Mouse (Mus musculus) layer of hippocampus, adult 2 months (tissue): Measurements from ENCODE around the gene Tfe3. TPM values are rescaled to one million over a fixed set of nuclear protein-coding genes. Genes with fewer than 3 reads are reported as not detected.
"Not testable (repeated sequence)": the region's sequence is repeated elsewhere in the genome, so short reads cannot be mapped to it uniquely, and the experiment has no call there.

Experiments
- DNase-seq, 2 experiments: peaks; one replicate each; pipeline ENCODE4 v3.0.0; 2022; ENCODE audit warnings: low spot score in 2 of 2
- H3K27ac ChIP-seq: fragments of 200-600 bp; 2 replicates; pipeline ENCODE4 v1.8.1; 2022
- H3K4me3 ChIP-seq: fragments of 200-600 bp; 2 replicates; pipeline ENCODE4 v1.8.1; 2022; ENCODE audit warnings: mild to moderate bottlenecking
- CTCF ChIP-seq: fragments of 200-600 bp; conservative IDR thresholded peaks from 2 replicates; pipeline ENCODE4 v1.8.1; 2022; ENCODE audit warnings: antibody characterized with exemption, mild to moderate bottlenecking, moderate library complexity
- microRNA-seq, 2 experiments: library from miRNA; unstranded; fragments of <30 nt; microRNA quantifications; one replicate each; pipeline ENCODE4 v1.2.0; 2021
- total RNA-seq, 2 experiments: library from RNA; stranded (reverse); gene quantifications; 2 replicates each; pipeline ENCODE4 v1.2.3; 2021

The Tfe3 gene
- total RNA-seq, 2 experiments from 2014 or later: 29.0 to 35.1 TPM

GRCm38 (mm10) chrX:7795016-7795415 lies 32.7 kb downstream of the Tfe3 start:
- TF ChIP-seq CTCF: no peak
- H3K4me3 ChIP-seq: no peak overlapping the region
- H3K27ac ChIP-seq: no peak overlapping the region
- no peak for DNase-seq

- no peak for DNase-seq
- TF ChIP-seq CTCF: no peak
- H3K4me3 ChIP-seq: no peak overlapping the region
- H3K27ac ChIP-seq: no peak overlapping the region
Measured at GRCm38 (mm10) chrX:7797327-7797726, 35.0 kb downstream of the Tfe3 start.

GRCm38 (mm10) chrX:7802157-7802556 lies 39.8 kb downstream of the Tfe3 start:
- DNase-seq, H3K27ac ChIP-seq, H3K4me3 ChIP-seq: not testable (repeated sequence)

- H3K27ac ChIP-seq, DNase-seq, H3K4me3 ChIP-seq: not testable (repeated sequence)
- TF ChIP-seq CTCF: peak; percentile 61
Measured at GRCm38 (mm10) chrX:7815016-7815415, 52.7 kb downstream of the Tfe3 start.

- H3K27ac ChIP-seq: peak within 1 kb of the TSS; percentile 75
- no peak for TF ChIP-seq CTCF
- peak within 1 kb of the TSS; percentile 57 for H3K4me3 ChIP-seq
- peak; percentile 48 to 60 for DNase-seq
Measured at GRCm38 (mm10) chrX:7821865-7822779, 59.8 kb downstream of the Tfe3 start, which contains the start of gene Kcnd1. Kcnd1 (plus strand) TSS chrX:7822289.

Small RNA genes lying within 50 kb of the gene (microRNA-seq; reads per million reads assigned to microRNA genes)
- 62.6 to 65.2 reads per million in 2 experiments for gene Mir1198

Other genes with a start within 250 kb of the Tfe3 start
- gene Foxp3, start 188.9 kb upstream of the Tfe3 start, total RNA-seq: under 1 TPM in 1 of 2 experiments, not detected in 1; 0.10 TPM
- gene Ppp1r3f, start 188.3 kb upstream of the Tfe3 start, total RNA-seq: 10 to 100 TPM; 16.4 to 16.7 TPM
- 10 to 100 TPM; 25.3 to 25.5 TPM for gene Ccdc22, start 157.0 kb upstream of the Tfe3 start, total RNA-seq
- gene Cacna1f, start 155.5 kb upstream of the Tfe3 start, total RNA-seq: under 1 TPM in 1 of 2 experiments, not detected in 1; 0.08 TPM
- 1,000 to 10,000 TPM; 1,738 to 1,877 TPM for gene Syp, start 124.1 kb upstream of the Tfe3 start, total RNA-seq
- gene Prickle3, start 105.3 kb upstream of the Tfe3 start, total RNA-seq: 1 to 10 TPM; 1.0 to 1.1 TPM
- gene Plp2, start 91.2 kb upstream of the Tfe3 start, total RNA-seq: 1 to 10 TPM; 4.9 to 5.4 TPM
- gene Magix, start 81.3 kb upstream of the Tfe3 start, total RNA-seq: under 1 TPM; 0.31 to 0.52 TPM
- 10 to 100 TPM; 32.6 to 40.6 TPM for gene Gpkow, start 65.4 kb upstream of the Tfe3 start, total RNA-seq
- gene Wdr45, start 48.2 kb upstream of the Tfe3 start, total RNA-seq: 10 to 100 TPM; 63.9 to 68.2 TPM
- not detected for gene Gm45208, start 40.3 kb upstream of the Tfe3 start, total RNA-seq
- gene Praf2, start 34.1 kb upstream of the Tfe3 start, total RNA-seq: 100 to 1,000 TPM in 1 of 2 experiments, 10 to 100 TPM in 1; 91.6 to 102 TPM
- gene Ccdc120, start 11.7 kb upstream of the Tfe3 start, total RNA-seq: 10 to 100 TPM; 14.7 to 20.6 TPM
- 100 to 1,000 TPM; 105 to 108 TPM for gene Gripap1, start 27.2 kb downstream of the Tfe3 start, total RNA-seq
- gene Kcnd1, start 59.7 kb downstream of the Tfe3 start, total RNA-seq: 1 to 10 TPM; 9.5 to 9.7 TPM
- gene Otud5, start 78.8 kb downstream of the Tfe3 start, total RNA-seq: 10 to 100 TPM; 82.6 to 83.8 TPM
- 10 to 100 TPM; 53.0 to 54.6 TPM for gene Pim2, start 115.7 kb downstream of the Tfe3 start, total RNA-seq
- gene Slc35a2, start 121.5 kb downstream of the Tfe3 start, total RNA-seq: 10 to 100 TPM; 36.0 to 40.5 TPM
- 10 to 100 TPM; 83.6 to 92.9 TPM for gene Pqbp1, start 136.7 kb downstream of the Tfe3 start, total RNA-seq
- gene Timm17b, start 136.8 kb downstream of the Tfe3 start, total RNA-seq: 10 to 100 TPM; 21.4 to 26.3 TPM
- gene Gm10491, start 145.3 kb downstream of the Tfe3 start, total RNA-seq: not detected
- gene Gm10490, start 147.0 kb downstream of the Tfe3 start, total RNA-seq: not detected
- 100 to 1,000 TPM; 376 to 404 TPM for gene Pcsk1n, start 157.3 kb downstream of the Tfe3 start, total RNA-seq
- gene Eras, start 166.0 kb downstream of the Tfe3 start, total RNA-seq: not detected
- gene Hdac6, start 185.3 kb downstream of the Tfe3 start, total RNA-seq: 10 to 100 TPM; 49.2 to 51.4 TPM
- gene Gata1, start 215.5 kb downstream of the Tfe3 start, total RNA-seq: not detected